Comparison of ENCODE assay signal across 7 mouse cellular contexts in genomic region chr2:30954797-30955196, GRCm38 (mm10). TPM values are rescaled to one million over a fixed set of nuclear protein-coding genes. Genes with fewer than 3 reads are reported as not detected.
DNase-seq lines count a peak whose midpoint lies in the region; ATAC-seq lines count a peak whose summit lies in the region.

No protein-coding gene starts in this region.

- H3K9ac ChIP-seq in midbrain, embryonic 11.5 days (ENCODE audit: low read length): no peak overlapping the region
- peak overlapping the region; percentile 90; the same call in 1 of the 2 replicates for H3K9ac ChIP-seq in forebrain, embryonic 13.5 days
- H3K9ac ChIP-seq in liver, embryonic 12.5 days: peak overlapping the region; percentile 90

- peak overlapping the region; percentile 99; the same call in 1 of the 2 replicates for H3K4me3 ChIP-seq in midbrain, embryonic 10.5 days
- no peak overlapping the region for H3K4me3 ChIP-seq in midbrain, embryonic 11.5 days (ENCODE audit: low read depth, low read length)
- 0 out of 2 replicates have a peak overlapping the region, but pooled peaks have one; percentile 87 for H3K4me3 ChIP-seq in forebrain, embryonic 13.5 days
- H3K4me3 ChIP-seq in liver, embryonic 12.5 days: peak overlapping the region; percentile 91

- no peaks in the 10 kb centered on the region for H3K27me3 ChIP-seq in midbrain, embryonic 10.5 days (ENCODE audit: low read depth, poor library complexity, severe bottlenecking)
- H3K27me3 ChIP-seq in midbrain, embryonic 11.5 days (ENCODE audit: control insufficient read depth, insufficient read depth, low read length): no peaks in the 10 kb centered on the region
- H3K27me3 ChIP-seq in forebrain, embryonic 13.5 days: no peaks in the 10 kb centered on the region
- H3K27me3 ChIP-seq in liver, embryonic 12.5 days (replicated peaks): no peaks in the 10 kb centered on the region

- no peak overlapping the region for H3K27ac ChIP-seq in midbrain, embryonic 10.5 days (replicated peaks)
- H3K27ac ChIP-seq in midbrain, embryonic 11.5 days (ENCODE audit: low read depth, low read length): no peak overlapping the region
- no peak overlapping the region for H3K27ac ChIP-seq in forebrain, embryonic 13.5 days
- no peak overlapping the region for H3K27ac ChIP-seq in liver, embryonic 12.5 days

- WGBS in midbrain, embryonic 10.5 days: 84% methylated on average over 6 of the region's 6 CpGs
- WGBS in midbrain, embryonic 11.5 days: 80% methylated on average over 6 of the region's 6 CpGs
- WGBS in forebrain, embryonic 13.5 days: 83% methylated on average over 6 of the region's 6 CpGs
- WGBS in liver, embryonic 12.5 days (ENCODE audit: insufficient replicate concordance): 53% methylated on average over 6 of the region's 6 CpGs

- no peak for ATAC-seq in midbrain, embryonic 11.5 days (ENCODE audit: low FRiP score)
- no peak for ATAC-seq in forebrain, embryonic 13.5 days
- no peak for ATAC-seq in liver, embryonic 12.5 days

- H3K4me1 ChIP-seq in midbrain, embryonic 10.5 days: peaks cover 32% of the 10 kb centered on the region
- peaks cover 16% of the 10 kb centered on the region for H3K4me1 ChIP-seq in midbrain, embryonic 11.5 days (ENCODE audit: control insufficient read depth, insufficient read depth, low read length)
- H3K4me1 ChIP-seq in forebrain, embryonic 13.5 days: peaks cover 27% of the 10 kb centered on the region
- H3K4me1 ChIP-seq in liver, embryonic 12.5 days: peaks cover 45% of the 10 kb centered on the region

- DNase-seq in midbrain, embryonic 10.5 days (ENCODE audit: low spot score): no peak
- DNase-seq in midbrain, embryonic 11.5 days (ENCODE audit: low spot score, missing footprints): no peak
- DNase-seq in right cerebral cortex, adult 2 months (ENCODE audit: low spot score in 2 of 2): no peak
- no peak for DNase-seq in testis, postnatal 10 days (ENCODE audit: low spot score)
- DNase-seq in cerebellum, postnatal 10 days: no peak

- H3K36me3 ChIP-seq in midbrain, embryonic 10.5 days: peaks cover 54% of the 10 kb centered on the region
- peaks cover 24% of the 10 kb centered on the region; the same call in 1 of the 2 replicates for H3K36me3 ChIP-seq in midbrain, embryonic 11.5 days (ENCODE audit: control insufficient read depth, insufficient read depth, low read length)
- H3K36me3 ChIP-seq in forebrain, embryonic 13.5 days (ENCODE audit: poor library complexity, severe bottlenecking): peaks cover 48% of the 10 kb centered on the region
- H3K36me3 ChIP-seq in liver, embryonic 12.5 days: peaks cover 59% of the 10 kb centered on the region

- H3K9me3 ChIP-seq in midbrain, embryonic 10.5 days (replicated peaks): no peaks in the 10 kb centered on the region
- H3K9me3 ChIP-seq in midbrain, embryonic 11.5 days (ENCODE audit: control insufficient read depth, low read length): no peaks in the 10 kb centered on the region
- H3K9me3 ChIP-seq in forebrain, embryonic 13.5 days (replicated peaks): no peaks in the 10 kb centered on the region
- no peaks in the 10 kb centered on the region for H3K9me3 ChIP-seq in liver, embryonic 12.5 days (replicated peaks)

- no peak overlapping the region for H3K4me2 ChIP-seq in midbrain, embryonic 11.5 days
- peak overlapping the region; percentile 90 for H3K4me2 ChIP-seq in forebrain, embryonic 13.5 days
- H3K4me2 ChIP-seq in liver, embryonic 12.5 days: peak overlapping the region; percentile 89

RNA-seq across cellular contexts. Expression of gene Tor1b, which starts 2.0 kb away (rescaled TPM):
- polyA plus RNA-seq in midbrain, embryonic 10.5 days (2016; fragmentation: Nextera tagmentation; extraction: Ambion mirVana): 21.9 and 22.4 TPM in 2 replicates
- 19.3 and 21.1 TPM in 2 replicates for polyA plus RNA-seq in midbrain, embryonic 11.5 days (2014; fragmentation: Nextera tagmentation; extraction: Ambion mirVana)
- polyA plus RNA-seq in forebrain, embryonic 13.5 days (2015; fragmentation: Nextera tagmentation; extraction: Ambion mirVana): 23.3 and 26.4 TPM in 2 replicates
- polyA plus RNA-seq in liver, embryonic 12.5 days (2016; fragmentation: Nextera tagmentation; extraction: Ambion mirVana): 21.3 and 21.8 TPM in 2 replicates

RNA-seq across cellular contexts. Expression of gene Tor1a, which starts 12.9 kb away (rescaled TPM):
- polyA plus RNA-seq in midbrain, embryonic 10.5 days (2016; fragmentation: Nextera tagmentation; extraction: Ambion mirVana): 90.6 and 94.5 TPM in 2 replicates
- 76.9 and 84.5 TPM in 2 replicates for polyA plus RNA-seq in midbrain, embryonic 11.5 days (2014; fragmentation: Nextera tagmentation; extraction: Ambion mirVana)
- polyA plus RNA-seq in forebrain, embryonic 13.5 days (2015; fragmentation: Nextera tagmentation; extraction: Ambion mirVana): 95.0 and 105 TPM in 2 replicates
- polyA plus RNA-seq in liver, embryonic 12.5 days (2016; fragmentation: Nextera tagmentation; extraction: Ambion mirVana): 46.2 and 51.8 TPM in 2 replicates

RNA-seq across cellular contexts. Expression of gene Ptges, which starts 25.1 kb away (rescaled TPM):
- polyA plus RNA-seq in midbrain, embryonic 10.5 days (2016; fragmentation: Nextera tagmentation; extraction: Ambion mirVana): 5.8 and 9.7 TPM in 2 replicates
- polyA plus RNA-seq in midbrain, embryonic 11.5 days (2014; fragmentation: Nextera tagmentation; extraction: Ambion mirVana): 4.7 and 6.1 TPM in 2 replicates
- 1.5 and 2.1 TPM in 2 replicates for polyA plus RNA-seq in forebrain, embryonic 13.5 days (2015; fragmentation: Nextera tagmentation; extraction: Ambion mirVana)
- 0.25 and 0.63 TPM in 2 replicates for polyA plus RNA-seq in liver, embryonic 12.5 days (2016; fragmentation: Nextera tagmentation; extraction: Ambion mirVana)

RNA-seq across cellular contexts. Expression of gene BC005624, which starts 27.2 kb away (rescaled TPM):
- 63.3 and 71.9 TPM in 2 replicates for polyA plus RNA-seq in midbrain, embryonic 10.5 days (2016; fragmentation: Nextera tagmentation; extraction: Ambion mirVana)
- polyA plus RNA-seq in midbrain, embryonic 11.5 days (2014; fragmentation: Nextera tagmentation; extraction: Ambion mirVana): 64.7 and 68.8 TPM in 2 replicates
- polyA plus RNA-seq in forebrain, embryonic 13.5 days (2015; fragmentation: Nextera tagmentation; extraction: Ambion mirVana): 75.7 and 81.0 TPM in 2 replicates
- polyA plus RNA-seq in liver, embryonic 12.5 days (2016; fragmentation: Nextera tagmentation; extraction: Ambion mirVana): 36.9 and 41.2 TPM in 2 replicates

RNA-seq across cellular contexts. Expression of gene Usp20, which starts 27.3 kb away (rescaled TPM):
- polyA plus RNA-seq in midbrain, embryonic 10.5 days (2016; fragmentation: Nextera tagmentation; extraction: Ambion mirVana): 19.8 and 27.6 TPM in 2 replicates
- 12.3 and 14.1 TPM in 2 replicates for polyA plus RNA-seq in midbrain, embryonic 11.5 days (2014; fragmentation: Nextera tagmentation; extraction: Ambion mirVana)
- polyA plus RNA-seq in forebrain, embryonic 13.5 days (2015; fragmentation: Nextera tagmentation; extraction: Ambion mirVana): 34.6 and 35.2 TPM in 2 replicates
- polyA plus RNA-seq in liver, embryonic 12.5 days (2016; fragmentation: Nextera tagmentation; extraction: Ambion mirVana): 7.6 and 8.4 TPM in 2 replicates
